Mouse (Mus musculus) liver, embryonic 11.5 days (tissue): ENCODE measurements at regions not wholly inside any gene's neighbourhood (a gene's known extent, or its start where the extent isn't known, plus 50 kb on each side); places are given as distances from the start of the nearest gene placed in this dataset.
A peak's percentile ranks its signal among the peaks of the same experiment; 100 is the strongest.

Experiments used
- ATAC-seq: fragments of 200-750 bp; cut with Nextera tagmentation; replicated peaks from 2 replicates; pipeline ENCODE4 v1.8.0; 2017; ENCODE audit warnings: moderate number of reproducible peaks, mild to moderate bottlenecking, moderate TSS enrichment, moderate library complexity; ENCODE audit not compliant: low FRiP score
- DNase-seq: peaks from one replicate; pipeline ENCODE4 v3.0.0-alpha.2; 2017; ENCODE audit warnings: low spot score
- H3K27ac ChIP-seq: fragments of 300-500 bp; sonication (generic); 2 replicates; pipeline ENCODE4 v1.5.1; 2014; ENCODE audit warnings: mild to moderate bottlenecking, low read depth, low read length, control low read depth
- H3K27me3 ChIP-seq: fragments of 300-500 bp; sonication (generic); replicated peaks from 2 replicates; pipeline ENCODE4 v1.6.1; 2014; ENCODE audit warnings: low read length, mixed read lengths; ENCODE audit not compliant: control insufficient read depth, insufficient read depth
- H3K36me3 ChIP-seq: fragments of 300-500 bp; sonication (generic); 2 replicates; pipeline ENCODE4 v1.6.1; 2014; ENCODE audit warnings: mild to moderate bottlenecking, low read length, moderate library complexity, mixed read lengths; ENCODE audit not compliant: control insufficient read depth, insufficient read depth
- H3K4me1 ChIP-seq: fragments of 300-500 bp; sonication (generic); replicated peaks from 2 replicates; pipeline ENCODE4 v1.6.1; 2014; ENCODE audit warnings: low read length, mixed read lengths; ENCODE audit not compliant: control insufficient read depth, insufficient read depth
- H3K4me2 ChIP-seq: fragments of 300-500 bp; sonication (generic); 2 replicates; pipeline ENCODE4 v1.6.1; 2014; ENCODE audit warnings: mild to moderate bottlenecking, control low read depth, moderate library complexity
- H3K4me3 ChIP-seq: fragments of 300-500 bp; sonication (generic); 2 replicates; pipeline ENCODE4 v1.5.1; 2014; ENCODE audit warnings: low read depth, low read length, control low read depth
- H3K9ac ChIP-seq: fragments of 300-500 bp; sonication (generic); 2 replicates; pipeline ENCODE4 v1.6.1; 2014; ENCODE audit warnings: low read depth, low read length, control low read depth
- H3K9me3 ChIP-seq: fragments of 300-500 bp; sonication (generic); 2 replicates; pipeline ENCODE4 v1.6.1; 2016; ENCODE audit warnings: low read length, inconsistent platforms, mixed read lengths; ENCODE audit not compliant: control insufficient read depth
- WGBS: fragments of 180-500 bp; shearing (Covaris S2); extraction: QIAGEN DNeasy Blood & Tissue Kit; methylation state at CpG from one replicate; pipeline ENCODE4 v1.1.7; 2014; 5-methylcytosine and 5-hydroxymethylcytosine counted together

- Histone ChIP-seq H3K27me3 (no peaks in the 10 kb centered on the region), H3K4me2 (no peak overlapping the region), H3K4me3 (no peak overlapping the region), H3K4me1 (no peaks in the 10 kb centered on the region), H3K9ac (no peak overlapping the region), H3K9me3 (no peaks in the 10 kb centered on the region), H3K36me3 (no peaks in the 10 kb centered on the region), H3K27ac (no peak overlapping the region)
- no peak for ATAC-seq
- no peak for DNase-seq
- 85% methylated on average over 2 of the region's 2 CpGs for WGBS
These were observed 203.9 kb upstream of the Ptger4 start for GRCm38 (mm10) chr15:5447707-5448496.

GRCm38 (mm10) chr15:5459083-5459482 is 215.1 kb upstream of the Ptger4 start:
- ATAC-seq (peak; percentile 72; the same call in 1 of the 2 replicates), DNase-seq (no peak)
- Histone ChIP-seq H3K36me3 (no peaks in the 10 kb centered on the region), H3K9ac (no peak overlapping the region), H3K4me1 (no peaks in the 10 kb centered on the region), H3K9me3 (no peaks in the 10 kb centered on the region), H3K27me3 (no peaks in the 10 kb centered on the region), H3K4me2 (no peak overlapping the region), H3K27ac (no peak overlapping the region), H3K4me3 (no peak overlapping the region)
- 76% methylated on average over 3 of the region's 3 CpGs for WGBS

GRCm38 (mm10) chr15:5459580-5459979 is 215.6 kb upstream of the Ptger4 start:
- no peak overlapping the region for H3K4me2 ChIP-seq
- DNase-seq = no peak
- H3K36me3 ChIP-seq = no peaks in the 10 kb centered on the region
- H3K9me3 ChIP-seq = no peaks in the 10 kb centered on the region
- no peak overlapping the region for H3K27ac ChIP-seq
- no peak for ATAC-seq
- H3K27me3 ChIP-seq = no peaks in the 10 kb centered on the region
- no peak overlapping the region for H3K9ac ChIP-seq
- H3K4me1 ChIP-seq = no peaks in the 10 kb centered on the region
- H3K4me3 ChIP-seq = no peak overlapping the region
- WGBS = 75% methylated on average over 4 of the region's 4 CpGs

- H3K9ac ChIP-seq = no peak overlapping the region
These were observed 218.7 kb upstream of the Ptger4 start for GRCm38 (mm10) chr15:5462651-5463050.

GRCm38 (mm10) chr15:5464732-5465131 is 220.7 kb upstream of the Ptger4 start:
- Histone ChIP-seq H3K4me2 (no peak overlapping the region), H3K36me3 (no peaks in the 10 kb centered on the region), H3K9ac (no peak overlapping the region), H3K9me3 (no peaks in the 10 kb centered on the region), H3K4me1 (no peaks in the 10 kb centered on the region), H3K27me3 (no peaks in the 10 kb centered on the region), H3K4me3 (no peak overlapping the region), H3K27ac (no peak overlapping the region)
- DNase-seq (no peak), ATAC-seq (no peak)
- WGBS = 88% methylated on average over 5 of the region's 5 CpGs

More at GRCm38 (mm10) chr15:5462651-5463050, 218.7 kb upstream of the Ptger4 start:
- Histone ChIP-seq H3K27me3 (no peaks in the 10 kb centered on the region), H3K9me3 (no peaks in the 10 kb centered on the region), H3K4me2 (no peak overlapping the region), H3K4me3 (no peak overlapping the region), H3K27ac (no peak overlapping the region), H3K36me3 (no peaks in the 10 kb centered on the region), H3K4me1 (no peaks in the 10 kb centered on the region)
- 77% methylated on average over 3 of the region's 3 CpGs for WGBS
- DNase-seq = no peak
- ATAC-seq = no peak

- WGBS = 78% methylated on average over 3 of the region's 3 CpGs
- Histone ChIP-seq H3K27me3 (no peaks in the 10 kb centered on the region), H3K27ac (no peak overlapping the region), H3K4me1 (no peaks in the 10 kb centered on the region), H3K9ac (no peak overlapping the region), H3K4me3 (no peak overlapping the region), H3K9me3 (no peaks in the 10 kb centered on the region), H3K36me3 (no peaks in the 10 kb centered on the region), H3K4me2 (no peak overlapping the region)
- ATAC-seq = no peak
- no peak for DNase-seq
These were observed 224.6 kb upstream of the Ptger4 start for GRCm38 (mm10) chr15:5468535-5469073.

GRCm38 (mm10) chr15:5475389-5475995 is 231.5 kb upstream of the Ptger4 start:
- Histone ChIP-seq H3K27me3 (no peaks in the 10 kb centered on the region), H3K9me3 (no peaks in the 10 kb centered on the region), H3K4me2 (no peak overlapping the region), H3K4me1 (no peaks in the 10 kb centered on the region), H3K27ac (no peak overlapping the region), H3K4me3 (no peak overlapping the region), H3K36me3 (no peaks in the 10 kb centered on the region), H3K9ac (no peak overlapping the region)
- 31% methylated on average over 1 of the region's 1 CpGs for WGBS
- no peak for DNase-seq
- no peak for ATAC-seq

- Histone ChIP-seq H3K27ac (no peak overlapping the region), H3K36me3 (no peaks in the 10 kb centered on the region), H3K9ac (no peak overlapping the region), H3K4me2 (no peak overlapping the region), H3K4me3 (no peak overlapping the region), H3K4me1 (no peaks in the 10 kb centered on the region), H3K27me3 (no peaks in the 10 kb centered on the region), H3K9me3 (no peaks in the 10 kb centered on the region)
- ATAC-seq (no peak), DNase-seq (no peak)
- WGBS = 55% methylated on average over 3 of the region's 3 CpGs
These were observed 249.3 kb upstream of the Ptger4 start for GRCm38 (mm10) chr15:5493286-5493685.
